Mouse (Mus musculus): Measurements from ENCODE around the gene Traf7.

Gene Traf7

GRCm38 (mm10) chr17:24477985-24478600, 49.6 kb downstream of the Traf7 start:
- DNase-seq (ENCODE audit: low read depth in 2 of 2, low spot score in 2 of 2), result no peak

- DNase-seq (ENCODE audit: low read depth in 2 of 2, low spot score in 2 of 2), result no peak
Measured at GRCm38 (mm10) chr17:24477053-24477984, 50.4 kb downstream of the Traf7 start.

GRCm38 (mm10) chr17:24476022-24476776, 51.5 kb downstream of the Traf7 start:
- DNase-seq (ENCODE audit: low read depth in 2 of 2, low spot score in 2 of 2), result no peak

GRCm38 (mm10) chr17:24475586-24475985, 52.2 kb downstream of the Traf7 start:
- DNase-seq (ENCODE audit: low read depth in 2 of 2, low spot score in 2 of 2), result no peak

- no peak for DNase-seq (ENCODE audit: low read depth in 2 of 2, low spot score in 2 of 2)
Measured at GRCm38 (mm10) chr17:24474557-24474956, 53.2 kb downstream of the Traf7 start.

GRCm38 (mm10) chr17:24473612-24474275, 54.0 kb downstream of the Traf7 start, which contains the start of gene Bricd5:
Gene Bricd5, plus strand, starts transcription at chr17:24473884.
- DNase-seq (ENCODE audit: low read depth in 2 of 2, low spot score in 2 of 2), result no peak

- DNase-seq (ENCODE audit: low read depth in 2 of 2, low spot score in 2 of 2), result no peak
Measured at GRCm38 (mm10) chr17:24472512-24472911, 55.2 kb downstream of the Traf7 start.

- no peak for DNase-seq (ENCODE audit: low read depth in 2 of 2, low spot score in 2 of 2)
Measured at GRCm38 (mm10) chr17:24470701-24471527, 56.8 kb downstream of the Traf7 start.

- DNase-seq (ENCODE audit: low read depth in 2 of 2, low spot score in 2 of 2), result peak; percentile 95 to 96
Measured at GRCm38 (mm10) chr17:24469910-24470602, 57.7 kb downstream of the Traf7 start, which contains the start of the genes E4f1 and Pgp. Gene E4f1, minus strand, starts transcription at chr17:24470313. Gene Pgp, plus strand, starts transcription at chr17:24470392.

GRCm38 (mm10) chr17:24469336-24469909, 58.3 kb downstream of the Traf7 start:
- DNase-seq (ENCODE audit: low read depth in 2 of 2, low spot score in 2 of 2), result no peak

GRCm38 (mm10) chr17:24468636-24469246, 59.0 kb downstream of the Traf7 start:
- no peak for DNase-seq (ENCODE audit: low read depth in 2 of 2, low spot score in 2 of 2)

- DNase-seq (ENCODE audit: low read depth in 2 of 2, low spot score in 2 of 2), result no peak
Measured at GRCm38 (mm10) chr17:24463374-24464133, 64.2 kb downstream of the Traf7 start.

GRCm38 (mm10) chr17:24462932-24463331, 64.8 kb downstream of the Traf7 start:
- no peak for DNase-seq (ENCODE audit: low read depth in 2 of 2, low spot score in 2 of 2)

GRCm38 (mm10) chr17:24461580-24461979, 66.2 kb downstream of the Traf7 start:
- peak in 1 of 2 experiments; percentile 43 for DNase-seq (ENCODE audit: low read depth in 2 of 2, low spot score in 2 of 2)

Measured in CD8-positive naive resting alpha-beta T cell, adult 2 months (primary cell).